Mouse (Mus musculus): ENCODE measurements around the gene 3110001I22Rik. TPM values are rescaled to one million over a fixed set of nuclear protein-coding genes. Genes with fewer than 3 reads are reported as not detected.

Gene 3110001I22Rik
- 1.9 TPM for polyA plus RNA-seq (2014; fragmentation: Illumina TruSeq; extraction: RNeasy Lipid Tissue Mini Kit (QIAGEN cat#74804); ENCODE audit: low read depth, low replicate concordance)

GRCm38 (mm10) chr16:13671685-13672385, at the start of gene 3110001I22Rik, which contains the start of gene Bfar:
3110001I22Rik (plus strand) TSS chr16:13671929.
Bfar (plus strand) TSS chr16:13671858.

DNA sequence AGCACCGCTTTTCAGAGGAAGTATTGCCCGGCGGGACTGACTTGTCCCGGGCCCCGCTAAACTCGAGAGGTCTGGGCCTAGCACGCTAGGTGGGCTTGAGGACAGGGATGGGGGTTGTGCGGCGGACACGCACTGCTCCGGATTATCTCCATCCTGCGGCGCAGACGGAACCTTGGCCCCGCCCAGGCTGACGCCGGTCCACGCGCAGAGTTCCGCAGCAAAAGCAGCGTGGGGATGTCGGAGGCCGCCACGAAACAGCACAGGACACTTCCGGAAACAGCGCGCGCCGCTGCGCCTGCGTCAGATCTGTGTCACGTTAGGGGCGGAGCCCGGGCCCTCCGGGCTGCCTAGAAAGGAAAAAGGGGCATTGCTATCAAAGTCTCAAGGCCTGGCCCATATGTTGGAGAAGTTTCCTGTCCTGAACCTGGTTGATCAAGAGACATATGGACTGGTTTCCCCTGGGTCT, 3.8 kb upstream of the 3110001I22Rik start, which contains the start of gene Parn:
TSS of gene Parn (minus strand) at position 293 of the 466 bp plus-strand sequence.

Other genes with a start within 250 kb of the 3110001I22Rik start
- 26.6 TPM for gene Parn, start 3.8 kb upstream of the 3110001I22Rik start, polyA plus RNA-seq (2014; fragmentation: Illumina TruSeq; extraction: RNeasy Lipid Tissue Mini Kit (QIAGEN cat#74804); ENCODE audit: low read depth, low replicate concordance)
- 38.3 TPM for gene Bfar, start 71 bp upstream of the 3110001I22Rik start, polyA plus RNA-seq (2014; fragmentation: Illumina TruSeq; extraction: RNeasy Lipid Tissue Mini Kit (QIAGEN cat#74804); ENCODE audit: low read depth, low replicate concordance)
- gene Pla2g10, start 59.1 kb downstream of the 3110001I22Rik start, polyA plus RNA-seq (2014; fragmentation: Illumina TruSeq; extraction: RNeasy Lipid Tissue Mini Kit (QIAGEN cat#74804); ENCODE audit: low read depth, low replicate concordance) = 0.32 TPM
- gene Rrn3, start 108.8 kb downstream of the 3110001I22Rik start, polyA plus RNA-seq (2014; fragmentation: Illumina TruSeq; extraction: RNeasy Lipid Tissue Mini Kit (QIAGEN cat#74804); ENCODE audit: low read depth, low replicate concordance) = 18.8 TPM
- 66.6 TPM for gene Ntan1, start 146.9 kb downstream of the 3110001I22Rik start, polyA plus RNA-seq (2014; fragmentation: Illumina TruSeq; extraction: RNeasy Lipid Tissue Mini Kit (QIAGEN cat#74804); ENCODE audit: low read depth, low replicate concordance)
- gene Pdxdc1, start 231.2 kb downstream of the 3110001I22Rik start, polyA plus RNA-seq (2014; fragmentation: Illumina TruSeq; extraction: RNeasy Lipid Tissue Mini Kit (QIAGEN cat#74804); ENCODE audit: low read depth, low replicate concordance) = 215 TPM
- 8.0 TPM for gene Mpv17l, start 231.2 kb downstream of the 3110001I22Rik start, polyA plus RNA-seq (2014; fragmentation: Illumina TruSeq; extraction: RNeasy Lipid Tissue Mini Kit (QIAGEN cat#74804); ENCODE audit: low read depth, low replicate concordance)

Data from adipose tissue, adult 10 weeks (tissue).